Mouse (Mus musculus) neural tube, embryonic 11.5 days (tissue): ENCODE results near the gene Fam228b. TPM values are rescaled to one million over a fixed set of nuclear protein-coding genes. Genes with fewer than 3 reads are reported as not detected.
"Not testable (repeated sequence)": the region's sequence is repeated elsewhere in the genome, so short reads cannot be mapped to it uniquely, and the experiment has no call there.

Experiments used
- ATAC-seq: fragments of 200-750 bp; cut with Nextera tagmentation; 2 replicates; pipeline ENCODE4 v1.8.0; 2017; ENCODE audit warnings: moderate number of reproducible peaks, mild to moderate bottlenecking, moderate TSS enrichment, moderate library complexity; ENCODE audit not compliant: insufficient read depth, low FRiP score, low TSS enrichment
- DNase-seq: peaks from one replicate; pipeline ENCODE4 v3.0.0-alpha.2; 2015; ENCODE audit warnings: low spot score
- H3K27ac ChIP-seq: fragments of 300-500 bp; sonication (generic); 2 replicates; pipeline ENCODE4 v1.5.1; 2014; ENCODE audit warnings: low read depth, mild to moderate bottlenecking, low read length
- H3K27me3 ChIP-seq: fragments of 300-500 bp; sonication (generic); 2 replicates; pipeline ENCODE4 v1.6.1; 2014; ENCODE audit warnings: mild to moderate bottlenecking, low read length, mixed read lengths; ENCODE audit not compliant: control insufficient read depth, insufficient read depth
- H3K36me3 ChIP-seq: fragments of 300-500 bp; sonication (generic); 2 replicates; pipeline ENCODE4 v1.6.1; 2014; ENCODE audit warnings: mild to moderate bottlenecking, low read length, moderate library complexity, mixed read lengths; ENCODE audit not compliant: control insufficient read depth, insufficient read depth
- H3K4me1 ChIP-seq: fragments of 300-500 bp; sonication (generic); 2 replicates; pipeline ENCODE4 v1.6.1; 2014; ENCODE audit warnings: low read length, mixed read lengths; ENCODE audit not compliant: control insufficient read depth, insufficient read depth
- H3K4me2 ChIP-seq: fragments of 300-500 bp; sonication (generic); 2 replicates; pipeline ENCODE4 v1.6.1; 2014; ENCODE audit warnings: low read depth, mild to moderate bottlenecking, moderate library complexity
- H3K4me3 ChIP-seq: fragments of 300-500 bp; sonication (generic); 2 replicates; pipeline ENCODE4 v1.5.1; 2014; ENCODE audit warnings: low read depth, low read length
- H3K9ac ChIP-seq: fragments of 300-500 bp; sonication (generic); 2 replicates; pipeline ENCODE4 v1.6.1; 2014; ENCODE audit warnings: mild to moderate bottlenecking, low read length
- H3K9me3 ChIP-seq: fragments of 300-500 bp; sonication (generic); 2 replicates; pipeline ENCODE4 v1.6.1; 2016; ENCODE audit warnings: low read length; ENCODE audit not compliant: control insufficient read depth
- WGBS: fragments of 180-500 bp; shearing (Covaris S2); extraction: QIAGEN DNeasy Blood & Tissue Kit; methylation state at CpG from one replicate; pipeline ENCODE4 v1.1.7; 2014; 5-methylcytosine and 5-hydroxymethylcytosine counted together
- polyA plus RNA-seq: library from polyadenylated mRNA; unstranded; fragments of >200 nt; fragmentation: Nextera tagmentation; extraction: Ambion mirVana; gene quantifications from 2 replicates; pipeline ENCODE4 v1.2.1, GENCODE M21; 2014

Gene Fam228b
- polyA plus RNA-seq, 1 experiment from 2014 or later, result 3.9 TPM

GRCm38 (mm10) chr12:4708296-4708695 is 60.8 kb downstream of the Fam228b start:
- no peaks in the 10 kb centered on the region for H3K9me3 ChIP-seq
- DNase-seq, result no peak

GRCm38 (mm10) chr12:4707488-4708017 is 61.5 kb downstream of the Fam228b start:
- Histone ChIP-seq H3K9ac (no peak overlapping the region), H3K9me3 (no peaks in the 10 kb centered on the region), H3K4me1 (no peaks in the 10 kb centered on the region), H3K36me3 (no peaks in the 10 kb centered on the region), H3K4me3 (no peak overlapping the region), H3K27ac (no peak overlapping the region), H3K27me3 (no peaks in the 10 kb centered on the region), H3K4me2 (no peak overlapping the region)
- no peak for ATAC-seq
- no peak for DNase-seq
- 89% methylated on average over 14 of the region's 14 CpGs for whole genome bisulfite sequencing

More at GRCm38 (mm10) chr12:4708296-4708695, 60.8 kb downstream of the Fam228b start:
- WGBS, result 97% methylated on average over 4 of the region's 4 CpGs
- H3K9ac ChIP-seq, result no peak overlapping the region
- no peak overlapping the region for H3K4me2 ChIP-seq
- H3K4me3 ChIP-seq, result no peak overlapping the region
- H3K27me3 ChIP-seq, result no peaks in the 10 kb centered on the region
- no peak for ATAC-seq
- H3K4me1 ChIP-seq, result no peaks in the 10 kb centered on the region
- H3K27ac ChIP-seq, result no peak overlapping the region
- no peaks in the 10 kb centered on the region for H3K36me3 ChIP-seq

DNA sequence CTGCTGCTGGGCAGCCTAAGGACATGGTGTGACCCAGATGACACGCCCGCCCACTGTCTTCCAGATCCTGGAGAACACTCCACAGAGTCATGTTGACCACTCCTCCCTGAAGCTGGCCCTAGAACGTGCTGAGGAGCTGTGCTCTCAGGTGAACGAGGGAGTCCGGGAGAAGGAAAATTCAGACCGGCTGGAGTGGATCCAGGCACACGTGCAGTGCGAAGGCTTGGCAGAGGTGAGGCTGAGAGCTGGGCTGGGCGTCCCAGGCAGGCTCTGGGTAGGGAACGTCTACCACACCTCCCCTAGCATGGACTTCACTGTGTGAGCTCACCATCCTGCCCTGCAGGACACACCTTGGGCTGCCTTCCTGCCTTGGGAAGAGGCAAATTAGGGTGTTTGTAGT is 62.2 kb downstream of the Fam228b start:
- WGBS, result 82% methylated on average over 10 of the region's 10 CpGs
- no peak overlapping the region for H3K27ac ChIP-seq
- H3K27me3 ChIP-seq, result no peaks in the 10 kb centered on the region
- ATAC-seq (no peak), DNase-seq (no peak)
- H3K9ac ChIP-seq, result no peak overlapping the region
- H3K9me3 ChIP-seq, result no peaks in the 10 kb centered on the region
- H3K4me1 ChIP-seq, result no peaks in the 10 kb centered on the region
- H3K4me3 ChIP-seq, result no peak overlapping the region
- no peak overlapping the region for H3K4me2 ChIP-seq
- no peaks in the 10 kb centered on the region for H3K36me3 ChIP-seq

DNA sequence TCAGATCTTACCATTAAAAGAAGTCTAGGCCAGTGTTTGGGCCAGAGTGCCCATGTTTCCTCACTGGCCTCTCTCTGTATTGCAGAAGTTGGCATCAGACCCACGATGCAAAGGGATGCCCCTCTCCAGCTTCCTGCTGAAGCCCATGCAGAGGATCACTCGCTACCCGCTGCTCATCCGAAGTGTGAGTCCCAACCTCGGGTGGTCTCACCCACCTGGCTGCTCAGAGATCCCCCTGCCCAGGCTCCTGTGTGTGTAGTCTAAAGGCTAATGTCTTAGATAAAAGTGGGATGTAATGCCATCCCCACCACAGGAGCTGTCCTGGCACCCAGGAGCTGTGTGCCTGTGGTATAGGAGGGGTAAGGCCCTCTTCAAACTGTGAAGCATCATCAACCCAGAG is 62.9 kb downstream of the Fam228b start:
- no peak overlapping the region for H3K4me2 ChIP-seq
- ATAC-seq, result no peak

GRCm38 (mm10) chr12:4705626-4706025 is 63.4 kb downstream of the Fam228b start:
- H3K36me3 ChIP-seq, H3K4me2 ChIP-seq, DNase-seq, H3K4me1 ChIP-seq, H3K27ac ChIP-seq, H3K4me3 ChIP-seq, H3K9ac ChIP-seq, H3K9me3 ChIP-seq, H3K27me3 ChIP-seq, ATAC-seq: not testable (repeated sequence)
- 76% methylated on average over 6 of the region's 6 CpGs for WGBS

More for the DNA sequence above, 62.9 kb downstream of the Fam228b start:
- Histone ChIP-seq H3K4me1 (no peaks in the 10 kb centered on the region), H3K9ac (no peak overlapping the region), H3K9me3 (no peaks in the 10 kb centered on the region), H3K36me3 (no peaks in the 10 kb centered on the region), H3K27me3 (no peaks in the 10 kb centered on the region), H3K4me3 (no peak overlapping the region), H3K27ac (no peak overlapping the region)
- no peak for DNase-seq
- 93% methylated on average over 5 of the region's 5 CpGs for WGBS

- no peaks in the 10 kb centered on the region for H3K36me3 ChIP-seq
- H3K4me1 ChIP-seq, result no peaks in the 10 kb centered on the region
- H3K9ac ChIP-seq, result no peak overlapping the region
- DNase-seq, result no peak
- H3K4me2 ChIP-seq, result no peak overlapping the region
- ATAC-seq, result no peak
- H3K27ac ChIP-seq, result no peak overlapping the region
- H3K27me3 ChIP-seq, result no peaks in the 10 kb centered on the region
- no peak overlapping the region for H3K4me3 ChIP-seq
- no peaks in the 10 kb centered on the region for H3K9me3 ChIP-seq
- WGBS, result 84% methylated on average over 1 of the region's 1 CpGs
Observed at GRCm38 (mm10) chr12:4694534-4694933, 74.5 kb downstream of the Fam228b start.

DNA sequence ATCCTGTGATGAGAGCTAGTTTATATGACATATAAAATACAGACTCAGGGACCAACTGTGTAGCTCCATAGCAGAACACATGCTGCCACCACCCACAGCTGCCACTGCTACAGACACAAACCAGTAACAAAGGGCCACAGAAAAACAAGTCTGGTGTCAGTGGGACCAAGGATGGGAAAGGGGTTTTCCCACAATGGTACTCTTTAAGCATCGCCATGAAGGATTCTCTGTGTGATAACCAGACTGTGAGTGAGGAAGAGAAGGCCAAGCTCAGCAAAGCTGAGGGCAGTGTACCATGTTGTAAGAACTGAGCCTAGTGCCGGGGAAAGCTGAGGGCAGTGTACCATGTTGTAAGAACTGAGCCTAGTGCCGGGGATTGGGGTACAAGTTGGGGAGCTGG is 77.9 kb downstream of the Fam228b start:
- Histone ChIP-seq H3K27me3 (no peaks in the 10 kb centered on the region), H3K36me3 (no peaks in the 10 kb centered on the region), H3K4me2 (no peak overlapping the region), H3K4me3 (no peak overlapping the region), H3K4me1 (no peaks in the 10 kb centered on the region), H3K9me3 (no peaks in the 10 kb centered on the region), H3K9ac (no peak overlapping the region), H3K27ac (no peak overlapping the region)
- no peak for DNase-seq
- WGBS, result 86% methylated on average over 3 of the region's 3 CpGs
- no peak for ATAC-seq

Other genes with a start within 250 kb of the Fam228b start
- gene Itsn2, start 176.6 kb downstream of the Fam228b start, polyA plus RNA-seq, result 19.7 and 24.7 TPM in 2 replicates
- gene Gm3625, start 176.3 kb downstream of the Fam228b start, polyA plus RNA-seq, result not detected in 2 replicates
- gene Fam228a, start 30.8 kb downstream of the Fam228b start, polyA plus RNA-seq, result 0.49 TPM in 1 of 2 replicates, not detected in the other
- gene Pfn4, start 245 bp downstream of the Fam228b start, polyA plus RNA-seq, result 4.1 and 5.2 TPM in 2 replicates
- gene Sf3b6, start 48.3 kb upstream of the Fam228b start, polyA plus RNA-seq, result 330 TPM in 2 replicates
- gene Fkbp1b, start 72.3 kb upstream of the Fam228b start, polyA plus RNA-seq, result 22.7 and 30.2 TPM in 2 replicates
- 16.2 and 17.5 TPM in 2 replicates for gene Wdcp, start 74.0 kb upstream of the Fam228b start, polyA plus RNA-seq
- 4.4 and 4.7 TPM in 2 replicates for gene Mfsd2b, start 105.1 kb upstream of the Fam228b start, polyA plus RNA-seq
- 26.5 and 26.7 TPM in 2 replicates for gene Ubxn2a, start 138.4 kb upstream of the Fam228b start, polyA plus RNA-seq
- gene Atad2b, start 148.1 kb upstream of the Fam228b start, polyA plus RNA-seq, result 22.5 and 27.1 TPM in 2 replicates